Mouse (Mus musculus) heart, postnatal 0 days (tissue): Measurements from ENCODE around the gene Esf1. TPM values are rescaled to one million over a fixed set of nuclear protein-coding genes. Genes with fewer than 3 reads are reported as not detected.

Experiments
- ATAC-seq: fragments of 200-750 bp; cut with Nextera tagmentation; 2 replicates; pipeline ENCODE4 v1.8.0; 2017; ENCODE audit warnings: low read depth, moderate number of reproducible peaks, moderate library complexity; ENCODE audit not compliant: insufficient read depth
- DNase-seq: peaks from one replicate; pipeline ENCODE4 v3.0.0-alpha.2; 2016; ENCODE audit warnings: low spot score
- H3K27ac ChIP-seq: fragments of 300-500 bp; sonication (generic); 2 replicates; pipeline ENCODE4 v1.5.1; 2014; ENCODE audit warnings: low read depth, mild to moderate bottlenecking
- H3K27me3 ChIP-seq: fragments of 300-500 bp; sonication (generic); 2 replicates; pipeline ENCODE4 v1.6.1; 2014; ENCODE audit warnings: low read length, mixed read lengths; ENCODE audit not compliant: control insufficient read depth, insufficient read depth
- H3K36me3 ChIP-seq: fragments of 300-500 bp; sonication (generic); replicated peaks from 2 replicates; pipeline ENCODE4 v1.6.1; 2014; ENCODE audit warnings: low read length, mixed read lengths; ENCODE audit not compliant: control insufficient read depth, insufficient read depth
- H3K4me1 ChIP-seq: fragments of 300-500 bp; sonication (generic); 2 replicates; pipeline ENCODE4 v1.6.1; 2014; ENCODE audit warnings: antibody characterized with exemption; ENCODE audit not compliant: control insufficient read depth, insufficient read depth
- H3K4me2 ChIP-seq: fragments of 300-500 bp; sonication (generic); 2 replicates; pipeline ENCODE4 v1.6.1; 2014; ENCODE audit warnings: low read depth, mild to moderate bottlenecking, low read length, moderate library complexity
- H3K4me3 ChIP-seq: fragments of 300-500 bp; sonication (generic); 2 replicates; pipeline ENCODE4 v1.5.1; 2014; ENCODE audit warnings: low read depth, low read length
- H3K9ac ChIP-seq: fragments of 300-500 bp; sonication (generic); replicated peaks from 2 replicates; pipeline ENCODE4 v1.6.1; 2014; ENCODE audit warnings: low read depth, low read length, mixed read lengths
- H3K9me3 ChIP-seq: fragments of 300-500 bp; sonication (generic); replicated peaks from 2 replicates; pipeline ENCODE4 v1.6.1; 2016; ENCODE audit warnings: low read length; ENCODE audit not compliant: control insufficient read depth
- CTCF ChIP-seq: IDR thresholded peaks from 2 replicates; pipeline ENCODE4 v1.5.1; 2016; ENCODE audit warnings: antibody characterized with exemption, control low read depth, low read depth
- EP300 ChIP-seq: IDR thresholded peaks from 2 replicates; pipeline ENCODE4 v1.6.1; 2016; ENCODE audit warnings: antibody characterized with exemption, low read depth
- WGBS: fragments of 180-500 bp; shearing (Covaris S2); extraction: QIAGEN DNeasy Blood & Tissue Kit; methylation state at CpG from one replicate; pipeline ENCODE4 v1.1.7; 2014; 5-methylcytosine and 5-hydroxymethylcytosine counted together
- polyA plus RNA-seq: library from polyadenylated mRNA; unstranded; fragments of >200 nt; fragmentation: Nextera tagmentation; extraction: Ambion mirVana; gene quantifications from 2 replicates; pipeline ENCODE4 v1.2.1, GENCODE M21; 2015
- total RNA-seq: library from RNA; depleted of rRNA; stranded (reverse); fragments of >200 nt; gene quantifications from 2 replicates; pipeline ENCODE4 v1.2.3, GENCODE M21; 2014; ENCODE audit warnings: low replicate concordance; rRNA removed

Gene Esf1
- total RNA-seq: 1.7 and 2.9 TPM in 2 replicates
- polyA plus RNA-seq: 10.8 and 12.9 TPM in 2 replicates

GRCm38 (mm10) chr2:140170127-140170802, at the start of gene Esf1, which contains the start of gene Ndufaf5:
Gene Esf1, minus strand, starts transcription at chr2:140170564.
Gene Ndufaf5, plus strand, starts transcription at chr2:140170649.
- H3K4me2 ChIP-seq: peak within 1 kb of the TSS; percentile 93
- peak; percentile 96 for DNase-seq
- H3K4me1 ChIP-seq: peaks cover 9% of the 10 kb centered on the region; the same call in 1 of the 2 replicates
- under 1% methylated on average over 43 of the region's 43 CpGs for WGBS
- H3K9ac ChIP-seq: peak within 1 kb of the TSS; percentile 75
- H3K27me3 ChIP-seq: no peaks in the 10 kb centered on the region
- TF ChIP-seq CTCF: no peak
- TF ChIP-seq EP300: no peak
- peak within 1 kb of the TSS; percentile 87 for H3K4me3 ChIP-seq
- H3K36me3 ChIP-seq: peaks cover 14% of the 10 kb centered on the region
- no peaks in the 10 kb centered on the region for H3K9me3 ChIP-seq
- peak within 1 kb of the TSS; percentile 89 for H3K27ac ChIP-seq
- peak; percentile 99 for ATAC-seq

GRCm38 (mm10) chr2:140215965-140216364, 45.6 kb upstream of the Esf1 start:
- no peak overlapping the region for H3K4me2 ChIP-seq
- H3K9ac ChIP-seq: no peak overlapping the region
- TF ChIP-seq EP300 (no peak), CTCF (no peak)
- H3K9me3 ChIP-seq: no peaks in the 10 kb centered on the region
- ATAC-seq (no peak), DNase-seq (no peak)
- no peaks in the 10 kb centered on the region for H3K4me1 ChIP-seq
- no peaks in the 10 kb centered on the region for H3K36me3 ChIP-seq
- H3K27ac ChIP-seq: no peak overlapping the region
- no peak overlapping the region for H3K4me3 ChIP-seq
- WGBS: 55% methylated on average over 1 of the region's 1 CpGs
- H3K27me3 ChIP-seq: no peaks in the 10 kb centered on the region

- Histone ChIP-seq H3K4me2 (no peak overlapping the region), H3K27ac (no peak overlapping the region), H3K4me1 (peaks cover under 1% of the 10 kb centered on the region; the same call in 1 of the 2 replicates), H3K36me3 (no peaks in the 10 kb centered on the region), H3K9me3 (no peaks in the 10 kb centered on the region), H3K4me3 (no peak overlapping the region), H3K9ac (no peak overlapping the region), H3K27me3 (no peaks in the 10 kb centered on the region)
- WGBS: 58% methylated on average over 2 of the region's 2 CpGs
- no peak for TF ChIP-seq EP300
- TF ChIP-seq CTCF: no peak
- no peak for DNase-seq
- no peak for ATAC-seq
These were observed 45.1 kb upstream of the Esf1 start for GRCm38 (mm10) chr2:140215415-140215814.

- Histone ChIP-seq H3K4me1 (peaks cover 6% of the 10 kb centered on the region; the same call in 1 of the 2 replicates), H3K27ac (no peak overlapping the region), H3K27me3 (no peaks in the 10 kb centered on the region), H3K36me3 (no peaks in the 10 kb centered on the region), H3K9me3 (no peaks in the 10 kb centered on the region), H3K4me3 (no peak overlapping the region), H3K4me2 (no peak overlapping the region), H3K9ac (no peak overlapping the region)
- 90% methylated on average over 4 of the region's 4 CpGs for WGBS
- DNase-seq (no peak), ATAC-seq (no peak)
- no peak for TF ChIP-seq EP300
- no peak for TF ChIP-seq CTCF
These were observed 44.2 kb upstream of the Esf1 start for GRCm38 (mm10) chr2:140214519-140215027.

GRCm38 (mm10) chr2:140203756-140204155, 33.4 kb upstream of the Esf1 start:
- no peak for DNase-seq
- no peak for TF ChIP-seq CTCF
- no peak for TF ChIP-seq EP300
- H3K9me3 ChIP-seq: no peaks in the 10 kb centered on the region
- no peak overlapping the region for H3K4me3 ChIP-seq
- H3K36me3 ChIP-seq: peaks cover 39% of the 10 kb centered on the region
- WGBS: 91% methylated on average over 7 of the region's 7 CpGs
- H3K27me3 ChIP-seq: no peaks in the 10 kb centered on the region
- H3K4me2 ChIP-seq: no peak overlapping the region
- no peak overlapping the region for H3K9ac ChIP-seq
- ATAC-seq: no peak
- no peak overlapping the region for H3K27ac ChIP-seq
- no peaks in the 10 kb centered on the region for H3K4me1 ChIP-seq
